Mouse (Mus musculus): ENCODE data around the gene Tenm2.

The Tenm2 gene

GRCm38 (mm10) chr11:36223716-36224439 lies 1011.9 kb downstream of the Tenm2 start:
- in situ Hi-C loops (cut with MboI; ENCODE audit: low pct_unique_long_range_greater_than_20kb in 1 of 2, low sequenced_read_pairs in 2 of 2, unreplicated experiment in 1 of 2) = no loop called here

GRCm38 (mm10) chr11:36222071-36222470 lies 1013.7 kb downstream of the Tenm2 start:
- in situ Hi-C loops (cut with MboI; ENCODE audit: low pct_unique_long_range_greater_than_20kb in 1 of 2, low sequenced_read_pairs in 2 of 2, unreplicated experiment in 1 of 2) = no loop called here

GRCm38 (mm10) chr11:36221271-36221975 lies 1014.3 kb downstream of the Tenm2 start:
- in situ Hi-C loops (cut with MboI; ENCODE audit: low pct_unique_long_range_greater_than_20kb in 1 of 2, low sequenced_read_pairs in 2 of 2, unreplicated experiment in 1 of 2) = no loop called here

GRCm38 (mm10) chr11:36220651-36221050 lies 1015.1 kb downstream of the Tenm2 start:
- in situ Hi-C loops (cut with MboI; ENCODE audit: low pct_unique_long_range_greater_than_20kb in 1 of 2, low sequenced_read_pairs in 2 of 2, unreplicated experiment in 1 of 2) = no loop called here

- in situ Hi-C loops (cut with MboI; ENCODE audit: low pct_unique_long_range_greater_than_20kb in 1 of 2, low sequenced_read_pairs in 2 of 2, unreplicated experiment in 1 of 2) = no loop called here
Measured at GRCm38 (mm10) chr11:36219586-36219985, 1016.2 kb downstream of the Tenm2 start.

- in situ Hi-C loops (cut with MboI; ENCODE audit: low pct_unique_long_range_greater_than_20kb in 1 of 2, low sequenced_read_pairs in 2 of 2, unreplicated experiment in 1 of 2) = no loop called here
Measured at GRCm38 (mm10) chr11:36214589-36214988, 1021.2 kb downstream of the Tenm2 start.

- in situ Hi-C loops (cut with MboI; ENCODE audit: low pct_unique_long_range_greater_than_20kb in 1 of 2, low sequenced_read_pairs in 2 of 2, unreplicated experiment in 1 of 2) = no loop called here
Measured at GRCm38 (mm10) chr11:36204381-36204780, 1031.4 kb downstream of the Tenm2 start.

- in situ Hi-C loops (cut with MboI; ENCODE audit: low pct_unique_long_range_greater_than_20kb in 1 of 2, low sequenced_read_pairs in 2 of 2, unreplicated experiment in 1 of 2) = no loop called here
Measured at GRCm38 (mm10) chr11:36203896-36204295, 1031.9 kb downstream of the Tenm2 start.

- in situ Hi-C loops (cut with MboI; ENCODE audit: low pct_unique_long_range_greater_than_20kb in 1 of 2, low sequenced_read_pairs in 2 of 2, unreplicated experiment in 1 of 2) = no loop called here
Measured at GRCm38 (mm10) chr11:36194348-36194747, 1041.4 kb downstream of the Tenm2 start.

GRCm38 (mm10) chr11:36176106-36176505 lies 1059.7 kb downstream of the Tenm2 start:
- in situ Hi-C loops (cut with MboI; ENCODE audit: low pct_unique_long_range_greater_than_20kb in 1 of 2, low sequenced_read_pairs in 2 of 2, unreplicated experiment in 1 of 2) = no loop called here

- in situ Hi-C loops (cut with MboI; ENCODE audit: low pct_unique_long_range_greater_than_20kb in 1 of 2, low sequenced_read_pairs in 2 of 2, unreplicated experiment in 1 of 2) = no loop called here
Measured at GRCm38 (mm10) chr11:36173076-36173690, 1062.6 kb downstream of the Tenm2 start.

- in situ Hi-C loops (cut with MboI; ENCODE audit: low pct_unique_long_range_greater_than_20kb in 1 of 2, low sequenced_read_pairs in 2 of 2, unreplicated experiment in 1 of 2) = no loop called here
Measured at GRCm38 (mm10) chr11:36172520-36172919, 1063.2 kb downstream of the Tenm2 start.

GRCm38 (mm10) chr11:36171991-36172390 lies 1063.8 kb downstream of the Tenm2 start:
- in situ Hi-C loops (cut with MboI; ENCODE audit: low pct_unique_long_range_greater_than_20kb in 1 of 2, low sequenced_read_pairs in 2 of 2, unreplicated experiment in 1 of 2) = no loop called here

GRCm38 (mm10) chr11:36171221-36171620 lies 1064.5 kb downstream of the Tenm2 start:
- in situ Hi-C loops (cut with MboI; ENCODE audit: low pct_unique_long_range_greater_than_20kb in 1 of 2, low sequenced_read_pairs in 2 of 2, unreplicated experiment in 1 of 2) = no loop called here

GRCm38 (mm10) chr11:36169738-36170137 lies 1066.0 kb downstream of the Tenm2 start:
- in situ Hi-C loops (cut with MboI; ENCODE audit: low pct_unique_long_range_greater_than_20kb in 1 of 2, low sequenced_read_pairs in 2 of 2, unreplicated experiment in 1 of 2) = no loop called here

- in situ Hi-C loops (cut with MboI; ENCODE audit: low pct_unique_long_range_greater_than_20kb in 1 of 2, low sequenced_read_pairs in 2 of 2, unreplicated experiment in 1 of 2) = no loop called here
Measured at GRCm38 (mm10) chr11:36168921-36169537, 1066.7 kb downstream of the Tenm2 start.

- in situ Hi-C loops (cut with MboI; ENCODE audit: low pct_unique_long_range_greater_than_20kb in 1 of 2, low sequenced_read_pairs in 2 of 2, unreplicated experiment in 1 of 2) = no loop called here
Measured at GRCm38 (mm10) chr11:36167766-36168318, 1067.9 kb downstream of the Tenm2 start.

- in situ Hi-C loops (cut with MboI; ENCODE audit: low pct_unique_long_range_greater_than_20kb in 1 of 2, low sequenced_read_pairs in 2 of 2, unreplicated experiment in 1 of 2) = no loop called here
Measured at GRCm38 (mm10) chr11:36163580-36163979, 1072.2 kb downstream of the Tenm2 start.

- in situ Hi-C loops (cut with MboI; ENCODE audit: low pct_unique_long_range_greater_than_20kb in 1 of 2, low sequenced_read_pairs in 2 of 2, unreplicated experiment in 1 of 2) = no loop called here
Measured at GRCm38 (mm10) chr11:36161765-36162321, 1073.9 kb downstream of the Tenm2 start.
